Mouse (Mus musculus): ENCODE measurements at regions not wholly inside any gene's neighbourhood (a gene's known extent, or its start where the extent isn't known, plus 50 kb on each side); places are given as distances from the start of the nearest gene placed in this dataset.

DNA sequence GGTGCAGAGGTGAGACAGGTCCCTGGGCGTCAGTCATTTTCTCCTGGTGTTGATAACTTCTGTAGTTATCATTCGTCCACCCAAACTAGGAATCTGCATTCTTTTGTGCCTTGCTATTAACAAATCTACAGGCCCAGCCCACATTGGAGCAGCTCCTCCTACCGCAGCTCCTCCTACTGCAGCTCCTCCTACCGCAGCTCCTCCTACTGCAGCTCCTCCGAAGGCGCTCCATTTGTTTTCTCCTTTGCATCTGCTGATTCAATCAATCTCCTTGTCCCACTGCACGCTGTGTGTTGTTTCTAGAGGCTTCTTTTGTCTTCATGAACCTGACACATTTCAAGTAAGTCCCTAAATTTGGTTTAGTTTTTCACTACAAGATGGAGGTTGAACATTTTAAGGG is 248.2 kb upstream of the Arglu1 start:
- intact Hi-C loops (cut with DNase I), result no loop called here
- DNase-seq, result no peak

DNA sequence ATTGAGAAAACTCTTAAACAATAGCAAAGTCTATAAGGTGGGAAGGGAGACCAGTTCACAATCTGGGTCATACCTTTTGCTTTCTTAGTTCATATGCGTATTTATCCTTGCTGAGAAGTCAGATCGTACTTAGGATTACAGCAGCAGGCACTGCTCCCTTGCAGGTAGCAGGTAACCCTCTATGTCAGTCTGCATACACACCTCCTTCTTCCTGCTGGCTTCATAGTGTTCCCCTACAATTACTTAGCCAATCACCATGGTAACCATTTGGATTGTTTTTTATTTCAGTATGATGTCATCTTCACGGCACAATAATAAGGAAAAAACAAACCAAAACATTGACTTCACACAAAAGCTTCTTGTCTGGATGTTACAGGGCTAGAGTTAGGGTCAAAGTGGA is 242.1 kb upstream of the Arglu1 start:
- DNase-seq, result no peak
- intact Hi-C loops (cut with DNase I), result no loop called here

GRCm38 (mm10) chr8:8931746-8932145 is 241.4 kb upstream of the Arglu1 start:
- peak; percentile 29 for DNase-seq
- intact Hi-C loops (cut with DNase I), result no loop called here

GRCm38 (mm10) chr8:8928074-8928862 is 237.9 kb upstream of the Arglu1 start:
- intact Hi-C loops (cut with DNase I), result no loop called here

GRCm38 (mm10) chr8:8921446-8921845 is 231.1 kb upstream of the Arglu1 start:
- intact Hi-C loops (cut with DNase I), result no loop called here
- DNase-seq, result no peak

More at GRCm38 (mm10) chr8:8928074-8928862, 237.9 kb upstream of the Arglu1 start:
- no peak for DNase-seq

DNA sequence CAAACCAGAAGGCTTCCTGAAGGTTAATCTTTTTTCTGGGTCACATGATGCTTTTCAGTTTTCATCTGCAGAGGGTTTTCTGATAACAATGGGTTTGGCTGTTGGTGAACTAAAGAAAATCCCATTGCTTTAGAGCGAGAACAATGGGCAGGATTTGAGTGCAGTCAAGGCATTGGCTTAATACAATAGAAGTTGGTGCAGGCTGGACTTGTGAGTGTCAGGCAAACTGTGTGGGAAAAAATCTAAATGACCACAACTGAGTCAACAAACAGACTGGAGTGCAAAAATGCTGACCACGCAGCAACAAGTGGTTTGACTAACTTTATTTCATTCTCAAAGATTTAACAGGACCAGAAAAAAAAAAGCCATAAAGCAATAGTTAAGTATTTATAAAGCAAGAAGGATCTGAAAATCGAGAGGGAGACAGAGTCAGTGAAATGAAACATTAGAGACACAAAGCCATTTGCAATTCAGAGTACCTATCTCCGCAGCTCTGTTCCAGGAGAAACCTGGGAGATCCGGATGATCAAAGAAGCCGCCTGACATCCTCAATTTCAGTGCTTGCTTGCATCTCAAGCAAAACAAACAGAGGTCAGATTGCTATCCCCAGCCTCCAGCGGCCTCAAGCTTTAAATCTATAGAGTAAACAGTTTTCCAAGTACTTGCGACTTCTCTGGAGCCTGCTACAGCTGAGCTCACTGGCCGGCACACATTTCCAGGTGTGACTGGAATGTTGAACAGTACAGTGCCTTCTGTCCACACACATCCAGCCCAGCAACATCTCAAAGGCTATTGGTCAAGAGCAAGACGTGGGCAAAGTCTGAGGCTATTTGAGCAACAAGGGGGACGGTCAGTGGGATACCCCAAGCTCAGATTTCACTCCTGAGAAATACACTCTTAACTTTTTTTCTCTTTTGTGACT is 229.5 kb upstream of the Arglu1 start:
- DNase-seq, result no peak
- intact Hi-C loops (cut with DNase I), result no loop called here

DNA sequence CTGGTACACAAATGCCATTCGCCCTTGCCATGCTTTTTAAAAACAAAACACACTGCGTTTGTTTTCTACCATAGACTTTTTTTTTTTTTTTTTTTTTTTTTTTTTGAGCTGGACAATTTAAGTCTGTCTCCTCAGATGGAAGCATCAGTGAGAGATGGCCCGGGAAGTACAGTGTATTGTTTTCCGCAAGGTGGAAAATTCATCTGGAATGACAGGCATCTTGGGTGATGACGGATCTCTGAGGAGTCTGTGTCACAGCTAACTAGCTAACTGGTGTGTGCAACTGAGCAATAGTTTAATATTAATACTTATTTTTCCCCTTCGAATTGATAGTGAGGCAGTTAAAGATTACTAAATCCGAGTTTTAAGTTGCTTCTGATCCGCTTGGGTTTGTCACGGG is 228.7 kb upstream of the Arglu1 start:
- intact Hi-C loops (cut with DNase I), result no loop called here
- no peak for DNase-seq

GRCm38 (mm10) chr8:8907478-8908165 is 217.3 kb upstream of the Arglu1 start:
- intact Hi-C loops (cut with DNase I), result no loop called here
- DNase-seq, result peak; percentile 33

- DNase-seq, result no peak
- intact Hi-C loops (cut with DNase I), result no loop called here
Observed at GRCm38 (mm10) chr8:8892996-8893395, 202.7 kb upstream of the Arglu1 start.

GRCm38 (mm10) chr8:8877286-8877685 is 187.0 kb upstream of the Arglu1 start:
- intact Hi-C loops (cut with DNase I), result no loop called here
- DNase-seq, result no peak

DNA sequence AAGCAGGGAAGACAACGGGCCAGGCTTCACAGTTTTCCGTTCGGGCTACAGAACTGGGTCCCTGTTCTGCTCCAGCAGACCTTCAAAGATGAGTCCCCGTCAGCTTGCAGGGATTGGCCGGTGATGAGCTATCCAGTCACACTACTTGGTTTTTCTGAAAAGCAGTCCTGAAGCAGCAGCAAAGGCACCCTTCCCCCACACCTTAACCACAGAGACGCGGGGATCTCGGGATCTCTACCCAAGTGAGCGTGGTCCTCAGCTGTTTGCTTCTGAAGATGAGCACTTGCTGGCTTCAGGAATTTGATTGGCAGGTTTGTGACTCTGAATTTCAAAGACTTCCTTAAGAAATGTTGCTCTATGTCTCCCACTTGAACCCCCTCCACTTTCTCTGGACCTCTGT is 186.6 kb upstream of the Arglu1 start:
- no peak for DNase-seq
- intact Hi-C loops (cut with DNase I), result no loop called here

DNA sequence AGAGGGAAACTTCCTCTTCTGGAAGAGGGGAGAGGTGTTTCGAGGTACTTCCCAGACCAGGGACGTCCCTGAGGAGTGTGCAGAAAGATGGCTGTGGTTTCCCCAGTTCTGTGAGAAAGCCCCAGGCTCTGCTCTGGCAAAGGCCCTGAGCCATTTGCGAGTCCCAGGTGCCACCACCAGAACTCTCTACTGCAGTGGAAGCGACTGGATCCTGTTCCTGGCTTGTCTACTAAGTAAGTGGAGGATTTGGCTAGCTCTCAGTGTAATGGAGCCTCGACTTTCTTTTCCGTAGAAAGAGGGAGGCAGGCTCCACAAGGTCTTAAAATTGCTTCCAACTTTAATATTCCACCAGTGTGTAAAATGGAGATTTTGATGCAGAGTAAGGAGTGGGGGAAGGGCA is 186.1 kb upstream of the Arglu1 start:
- intact Hi-C loops (cut with DNase I), result no loop called here
- DNase-seq, result no peak

- intact Hi-C loops (cut with DNase I), result no loop called here
- no peak for DNase-seq
Observed at GRCm38 (mm10) chr8:8871938-8872337, 181.6 kb upstream of the Arglu1 start.

GRCm38 (mm10) chr8:8871039-8871438 is 180.7 kb upstream of the Arglu1 start:
- no peak for DNase-seq
- intact Hi-C loops (cut with DNase I), result no loop called here

DNA sequence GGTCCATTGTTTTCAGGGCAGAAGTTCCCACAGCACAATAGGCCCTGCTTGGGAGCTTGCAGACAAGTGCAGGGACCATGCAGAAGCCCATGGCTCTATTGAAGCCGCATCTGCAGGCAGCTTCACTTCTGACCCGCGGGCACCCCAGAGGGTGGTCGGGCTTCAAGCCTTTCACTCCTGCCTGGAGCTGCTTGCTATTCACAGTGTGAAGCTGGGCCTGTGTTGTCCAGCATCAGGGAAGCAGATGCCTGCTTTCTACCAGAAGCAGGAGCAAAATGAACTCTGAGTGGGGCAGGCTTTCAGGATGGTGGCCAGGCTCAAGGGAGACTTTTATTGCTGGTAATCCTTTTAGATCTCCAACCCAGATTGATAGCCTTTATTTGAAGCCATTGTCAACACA is 180.2 kb upstream of the Arglu1 start:
- peak; percentile 8 for DNase-seq
- intact Hi-C loops (cut with DNase I), result no loop called here

GRCm38 (mm10) chr8:8869338-8869737 is 179.0 kb upstream of the Arglu1 start:
- DNase-seq, result no peak
- intact Hi-C loops (cut with DNase I), result no loop called here

DNA sequence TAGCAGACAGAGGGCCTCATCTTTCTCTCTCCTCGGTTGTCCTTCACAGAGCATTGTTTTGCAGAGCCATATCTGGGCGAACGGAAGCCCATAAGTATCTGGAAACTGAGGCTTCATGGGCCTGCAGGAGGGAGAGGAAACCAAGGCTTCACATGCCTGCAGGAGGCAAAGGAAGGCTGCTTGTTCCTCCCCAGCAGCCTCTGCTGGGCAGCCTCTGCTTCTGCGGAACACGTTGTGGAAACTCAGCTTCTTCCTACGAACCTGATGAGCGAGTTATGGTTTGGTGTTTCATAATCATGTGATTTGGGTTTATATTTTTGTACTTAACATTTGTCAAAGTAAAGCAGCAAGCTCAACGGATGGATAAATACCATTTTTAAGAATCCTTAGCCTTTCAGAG is 177.6 kb upstream of the Arglu1 start:
- intact Hi-C loops (cut with DNase I), result no loop called here
- DNase-seq, result no peak

DNA sequence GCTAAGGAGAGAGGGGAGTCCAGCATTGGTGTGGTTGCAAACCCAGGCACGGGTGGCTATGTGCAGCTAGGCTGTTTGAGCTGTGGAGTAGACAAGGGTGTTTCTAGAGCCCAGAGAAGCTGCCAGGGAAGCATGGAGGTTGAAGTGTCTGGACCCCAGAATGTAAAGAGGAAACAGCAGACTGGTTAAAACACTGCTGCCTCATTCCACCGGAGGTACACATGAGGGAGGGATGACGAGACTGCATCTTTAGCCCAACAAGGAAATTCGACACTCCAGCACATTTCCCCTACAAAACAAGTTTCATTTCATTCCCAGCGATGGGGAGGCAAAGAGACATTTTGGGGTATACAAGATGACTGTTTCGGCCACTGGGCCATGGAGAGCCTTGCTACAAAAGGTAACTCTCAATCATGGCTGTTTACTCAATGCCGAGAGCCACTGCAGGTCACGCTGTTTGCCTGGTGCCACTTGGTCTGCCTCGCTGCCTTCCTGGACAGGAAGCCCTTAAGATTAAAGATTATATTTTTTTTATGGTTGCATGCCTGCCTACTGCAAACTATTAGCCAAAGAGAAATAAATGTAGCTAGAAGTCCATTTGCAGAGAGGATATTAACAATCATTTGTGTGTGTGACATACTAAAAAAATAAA is 176.9 kb upstream of the Arglu1 start:
- DNase-seq, result no peak
- intact Hi-C loops (cut with DNase I), result no loop called here

DNA sequence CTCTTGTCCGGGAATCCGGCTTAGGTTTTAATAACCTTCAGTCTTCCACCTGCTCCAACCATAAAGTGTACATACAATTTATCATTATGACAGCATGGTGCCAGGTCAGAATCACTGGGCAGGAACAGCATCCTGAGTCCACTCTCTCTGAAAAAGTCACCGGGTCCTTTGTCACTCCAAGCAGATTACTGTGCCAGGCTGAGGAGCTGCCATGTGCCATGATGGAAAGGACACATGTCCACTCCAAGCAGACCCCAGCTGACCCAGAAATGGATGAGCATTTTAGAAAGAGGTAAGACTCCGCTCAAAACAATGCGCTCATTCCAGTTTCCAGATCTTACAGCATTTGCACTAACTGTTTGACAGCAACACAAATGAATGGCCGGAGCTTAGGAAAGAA is 172.4 kb upstream of the Arglu1 start:
- intact Hi-C loops (cut with DNase I), result no loop called here
- no peak for DNase-seq

DNA sequence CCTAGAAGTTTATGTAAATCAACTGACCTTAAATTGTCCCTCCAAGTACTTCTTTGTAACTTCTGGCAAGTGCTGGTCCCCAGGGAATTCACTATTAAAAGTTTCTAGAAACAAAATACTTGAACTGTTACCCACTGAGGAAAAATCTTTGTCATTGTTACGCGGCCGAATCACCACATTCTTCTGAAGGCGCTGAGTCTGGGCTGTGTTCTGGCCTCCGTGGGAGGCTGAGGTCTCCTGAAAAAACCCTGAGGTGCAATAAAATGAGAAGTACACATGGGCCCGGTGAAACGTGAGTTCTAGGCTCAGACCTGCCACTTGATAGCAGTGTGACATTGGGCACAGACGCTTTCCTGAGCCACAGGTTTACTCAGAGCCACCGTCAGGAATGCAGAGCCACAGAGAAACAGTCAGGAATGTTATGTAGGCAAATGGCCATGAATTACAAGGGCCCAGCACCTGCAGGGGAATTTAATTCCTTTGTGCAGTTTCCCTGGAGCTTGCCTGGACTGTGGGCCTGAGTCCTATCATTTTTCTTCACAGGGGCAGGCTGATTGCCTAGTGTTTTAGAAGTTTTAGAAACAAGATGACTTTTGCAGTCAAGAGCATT is 171.1 kb upstream of the Arglu1 start:
- no peak for DNase-seq
- intact Hi-C loops (cut with DNase I), result no loop called here
